Mouse (Mus musculus): Measurements from ENCODE around the gene St7. TPM values are rescaled to one million over a fixed set of nuclear protein-coding genes. Genes with fewer than 3 reads are reported as not detected.

The St7 gene
- total and polyA plus RNA-seq, 2 experiments from 2014 or later, result 41.9 to 67.3 TPM

DNA sequence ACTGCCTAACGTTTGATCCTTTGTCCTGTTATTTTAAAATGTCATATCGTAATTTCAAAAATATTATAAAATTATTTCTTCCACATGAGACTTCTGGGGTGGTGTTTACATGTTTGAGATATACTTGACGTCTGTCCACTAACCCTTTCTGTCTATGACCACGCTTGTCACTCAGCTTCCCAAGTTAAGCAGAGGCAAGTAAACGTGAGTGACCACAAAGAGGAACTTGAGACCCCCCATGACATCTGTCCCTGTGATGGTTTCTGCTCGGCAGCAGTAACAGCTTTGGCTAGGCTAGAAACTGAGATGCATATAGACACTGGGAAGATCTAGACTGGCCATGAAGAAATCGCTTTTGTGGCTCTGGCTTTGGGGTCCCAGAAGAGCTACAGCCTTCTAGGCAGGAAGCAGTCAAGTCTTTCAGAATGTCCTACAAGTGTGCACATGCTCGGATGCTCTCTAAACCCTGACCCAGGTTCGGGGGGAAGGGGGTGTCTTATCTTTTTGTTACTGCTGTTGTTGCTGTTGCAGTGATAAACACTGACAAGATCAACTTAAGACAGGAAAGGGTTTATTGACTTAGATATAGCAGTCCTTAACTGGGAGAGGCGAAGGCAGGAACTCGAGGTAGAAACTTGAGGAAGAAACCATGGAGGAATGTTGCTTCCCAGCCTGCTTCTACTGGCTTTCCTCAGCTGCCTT is 254.5 kb downstream of the St7 start:
- Histone ChIP-seq H3K27ac (ENCODE audit: low read depth, low read length) (no peak overlapping the region), H3K27me3 (ENCODE audit: insufficient read depth, low read length) (no peaks in the 10 kb centered on the region), H3K4me1 (ENCODE audit: insufficient read depth) (no peaks in the 10 kb centered on the region), H3K36me3 (ENCODE audit: insufficient read depth) (peaks cover 10% of the 10 kb centered on the region; the same call in 1 of the 2 replicates), H3K9ac (no peak overlapping the region), H3K4me2 (ENCODE audit: low read depth) (no peak overlapping the region), H3K4me3 (ENCODE audit: low read depth, low read length) (no peak overlapping the region), H3K9me3 (ENCODE audit: low read length) (no peaks in the 10 kb centered on the region)
- WGBS, result 85% methylated on average over 11 of the region's 11 CpGs
- no peak for TF ChIP-seq CTCF (IDR thresholded peaks at IDR 0.05; ENCODE audit: low read depth)
- DNase-seq (no peak), ATAC-seq (no peak)

- WGBS, result 87% methylated on average over 5 of the region's 5 CpGs
- DNase-seq, result no peak
These were observed 256.4 kb downstream of the St7 start for GRCm38 (mm10) chr6:17949103-17949502.

GRCm38 (mm10) chr6:17951779-17952178 is 259.0 kb downstream of the St7 start:
- no peak for TF ChIP-seq CTCF (IDR thresholded peaks at IDR 0.05; ENCODE audit: low read depth)
- no peaks in the 10 kb centered on the region for H3K27me3 ChIP-seq (ENCODE audit: insufficient read depth, low read length)
- WGBS, result 88% methylated on average over 8 of the region's 8 CpGs
- no peak overlapping the region for H3K27ac ChIP-seq (ENCODE audit: low read depth, low read length)
- no peak for DNase-seq
- no peaks in the 10 kb centered on the region for H3K36me3 ChIP-seq (ENCODE audit: insufficient read depth)
- no peak for ATAC-seq
- H3K9ac ChIP-seq, result no peak overlapping the region
- no peak overlapping the region for H3K4me2 ChIP-seq (ENCODE audit: low read depth)
- H3K4me1 ChIP-seq (ENCODE audit: insufficient read depth), result no peaks in the 10 kb centered on the region
- H3K9me3 ChIP-seq (ENCODE audit: low read length), result no peaks in the 10 kb centered on the region
- H3K4me3 ChIP-seq (ENCODE audit: low read depth, low read length), result no peak overlapping the region

More at GRCm38 (mm10) chr6:17949103-17949502, 256.4 kb downstream of the St7 start:
- Histone ChIP-seq H3K9ac (no peak overlapping the region), H3K27ac (ENCODE audit: low read depth, low read length) (no peak overlapping the region), H3K4me3 (ENCODE audit: low read depth, low read length) (no peak overlapping the region), H3K9me3 (ENCODE audit: low read length) (no peaks in the 10 kb centered on the region), H3K4me1 (ENCODE audit: insufficient read depth) (no peaks in the 10 kb centered on the region), H3K36me3 (ENCODE audit: insufficient read depth) (no peaks in the 10 kb centered on the region), H3K4me2 (ENCODE audit: low read depth) (no peak overlapping the region), H3K27me3 (ENCODE audit: insufficient read depth, low read length) (no peaks in the 10 kb centered on the region)
- ATAC-seq, result no peak
- no peak for TF ChIP-seq CTCF (IDR thresholded peaks at IDR 0.05; ENCODE audit: low read depth)

DNA sequence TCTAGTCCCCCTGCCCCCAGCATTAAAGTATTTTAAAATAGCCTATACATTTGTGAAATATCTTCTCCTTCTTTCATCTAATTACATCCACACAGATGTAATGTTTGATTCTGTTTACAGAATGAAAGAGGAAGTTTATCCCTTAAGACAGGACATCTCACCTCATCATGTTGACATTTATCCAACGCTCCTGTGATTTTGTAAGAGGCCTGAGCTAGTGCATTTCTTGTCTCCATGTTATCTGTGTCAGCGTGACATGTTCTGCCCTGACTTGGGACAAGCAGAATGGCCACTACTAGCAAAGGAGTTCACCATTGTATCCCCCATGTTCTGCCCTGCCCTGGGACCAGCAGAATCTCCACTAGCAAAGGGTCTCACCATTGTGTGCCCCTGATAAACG is 270.7 kb downstream of the St7 start:
- Histone ChIP-seq H3K4me3 (ENCODE audit: low read depth, low read length) (no peak overlapping the region), H3K36me3 (ENCODE audit: insufficient read depth) (no peaks in the 10 kb centered on the region), H3K9ac (no peak overlapping the region), H3K27ac (ENCODE audit: low read depth, low read length) (no peak overlapping the region), H3K4me1 (ENCODE audit: insufficient read depth) (no peaks in the 10 kb centered on the region), H3K4me2 (ENCODE audit: low read depth) (no peak overlapping the region), H3K27me3 (ENCODE audit: insufficient read depth, low read length) (no peaks in the 10 kb centered on the region), H3K9me3 (ENCODE audit: low read length) (no peaks in the 10 kb centered on the region)
- no peak for TF ChIP-seq CTCF (IDR thresholded peaks at IDR 0.05; ENCODE audit: low read depth)
- no peak for ATAC-seq
- DNase-seq, result no peak
- 82% methylated on average over 3 of the region's 3 CpGs for WGBS

DNA sequence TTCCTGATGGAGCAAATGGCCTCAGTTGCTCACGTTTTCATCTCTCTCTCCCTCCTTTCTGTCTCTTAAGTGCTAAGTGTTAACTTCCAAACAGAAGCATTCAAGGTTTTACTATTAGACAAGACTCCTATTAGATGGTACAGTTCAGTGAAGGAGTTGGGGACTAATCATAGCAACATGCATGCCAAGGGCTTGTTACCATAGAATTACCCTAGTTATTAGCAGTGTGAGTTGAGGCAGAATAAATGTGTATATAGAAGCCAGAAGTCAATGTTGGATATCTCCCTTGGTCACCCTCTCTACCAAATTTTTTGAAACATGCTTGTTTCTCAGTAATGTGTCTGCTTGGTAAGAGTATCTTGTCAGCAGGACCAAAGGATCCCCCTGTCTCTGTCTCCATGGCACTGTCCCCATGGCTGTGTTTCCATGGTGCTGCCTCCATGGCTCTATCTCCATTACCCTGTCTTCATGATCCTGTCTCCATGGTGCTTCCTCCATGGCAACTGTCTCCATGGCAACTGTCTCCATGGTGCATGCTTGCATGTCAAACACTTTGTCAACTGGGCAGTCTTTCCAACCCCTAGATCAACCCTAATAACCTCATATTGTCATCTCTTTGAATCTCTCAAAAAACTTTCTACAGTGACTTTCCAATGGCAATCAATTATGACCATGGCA is 275.9 kb downstream of the St7 start:
- ATAC-seq (peak; percentile 93), DNase-seq (peak; percentile 59)
- Histone ChIP-seq H3K4me2 (ENCODE audit: low read depth) (no peak overlapping the region), H3K4me3 (ENCODE audit: low read depth, low read length) (no peak overlapping the region), H3K27ac (ENCODE audit: low read depth, low read length) (no peak overlapping the region), H3K27me3 (ENCODE audit: insufficient read depth, low read length) (no peaks in the 10 kb centered on the region), H3K9me3 (ENCODE audit: low read length) (no peaks in the 10 kb centered on the region), H3K4me1 (ENCODE audit: insufficient read depth) (no peaks in the 10 kb centered on the region), H3K36me3 (ENCODE audit: insufficient read depth) (no peaks in the 10 kb centered on the region), H3K9ac (no peak overlapping the region)
- 68% methylated on average over 1 of the region's 1 CpGs for WGBS
- TF ChIP-seq CTCF (IDR thresholded peaks at IDR 0.05; ENCODE audit: low read depth), result no peak

DNA sequence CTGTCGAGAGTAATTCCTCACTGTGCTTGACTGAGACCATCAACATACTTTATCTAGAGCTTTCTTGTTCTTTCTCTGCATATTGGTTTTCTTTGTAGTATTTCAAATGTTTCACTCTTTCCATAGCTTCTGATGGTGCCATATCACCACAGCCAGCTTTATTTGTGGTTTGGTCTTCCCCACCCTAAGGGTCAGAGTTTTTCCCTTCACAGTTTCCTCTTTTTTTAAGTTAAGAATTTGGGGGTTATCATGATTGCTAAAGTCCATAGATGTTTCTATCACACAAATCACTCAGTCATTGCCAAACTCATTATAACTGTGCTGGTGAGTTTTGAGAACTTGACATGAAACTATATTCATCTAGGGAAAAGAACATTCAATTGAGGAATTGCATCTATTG is 277.1 kb downstream of the St7 start:
- 94% methylated on average over 1 of the region's 1 CpGs for WGBS
- Histone ChIP-seq H3K36me3 (ENCODE audit: insufficient read depth) (no peaks in the 10 kb centered on the region), H3K27ac (ENCODE audit: low read depth, low read length) (no peak overlapping the region), H3K4me2 (ENCODE audit: low read depth) (no peak overlapping the region), H3K4me1 (ENCODE audit: insufficient read depth) (no peaks in the 10 kb centered on the region), H3K9ac (no peak overlapping the region), H3K9me3 (ENCODE audit: low read length) (no peaks in the 10 kb centered on the region), H3K27me3 (ENCODE audit: insufficient read depth, low read length) (no peaks in the 10 kb centered on the region), H3K4me3 (ENCODE audit: low read depth, low read length) (no peak overlapping the region)
- DNase-seq (no peak), ATAC-seq (no peak)
- TF ChIP-seq CTCF (IDR thresholded peaks at IDR 0.05; ENCODE audit: low read depth), result no peak

DNA sequence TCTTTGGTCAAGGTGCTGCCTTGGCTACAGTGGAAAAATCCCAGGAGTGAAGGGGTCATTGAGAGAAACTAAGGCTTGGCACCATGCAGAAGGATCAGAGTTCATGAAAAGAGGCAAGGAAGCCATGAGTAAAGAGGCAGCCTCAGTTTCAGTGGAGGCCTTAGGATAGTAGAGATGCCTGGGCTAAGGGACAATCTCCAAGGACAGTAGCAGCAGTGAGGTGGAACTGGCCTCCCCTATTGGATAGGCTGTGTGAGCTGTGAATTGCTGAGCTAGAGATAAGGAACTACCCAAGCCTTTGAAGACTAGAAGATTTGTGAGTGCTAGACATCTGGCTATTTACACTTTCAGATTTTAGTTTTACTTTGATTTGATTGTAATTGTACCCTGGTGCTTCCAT is 278.7 kb downstream of the St7 start:
- no peak overlapping the region for H3K4me3 ChIP-seq (ENCODE audit: low read depth, low read length)
- no peak for TF ChIP-seq CTCF (IDR thresholded peaks at IDR 0.05; ENCODE audit: low read depth)
- no peaks in the 10 kb centered on the region for H3K4me1 ChIP-seq (ENCODE audit: insufficient read depth)
- no peaks in the 10 kb centered on the region for H3K36me3 ChIP-seq (ENCODE audit: insufficient read depth)
- no peaks in the 10 kb centered on the region for H3K9me3 ChIP-seq (ENCODE audit: low read length)
- no peak overlapping the region for H3K27ac ChIP-seq (ENCODE audit: low read depth, low read length)
- no peak overlapping the region for H3K4me2 ChIP-seq (ENCODE audit: low read depth)
- no peak overlapping the region for H3K9ac ChIP-seq
- no peaks in the 10 kb centered on the region for H3K27me3 ChIP-seq (ENCODE audit: insufficient read depth, low read length)
- ATAC-seq (no peak), DNase-seq (no peak)
